Mouse (Mus musculus): ENCODE data around the gene Cpeb1.

- TF ChIP-seq CTCF (IDR thresholded peaks at IDR 0.05; ENCODE audit: low read depth) = no peak
- no peak for TF ChIP-seq EP300 (IDR thresholded peaks at IDR 0.05; ENCODE audit: low read depth)
These were observed 2.3 kb downstream of the Cpeb1 start for GRCm38 (mm10) chr7:81452971-81453441.
